Mouse (Mus musculus) spleen, adult 2 months (tissue): ENCODE data around the gene Gramd4.

Source experiments
- CTCF ChIP-seq: fragments of 200-500 bp; IDR thresholded peaks from 2 replicates; pipeline ENCODE4 v1.5.1; 2011; ENCODE audit warnings: mild to moderate bottlenecking, inconsistent platforms; ENCODE audit not compliant: insufficient read depth, insufficient read length, insufficient replicate concordance; ENCODE audit errors: extremely low read depth
- POLR2A ChIP-seq: fragments of 200-500 bp; IDR thresholded peaks from 2 replicates; pipeline ENCODE4 v1.6.1; 2011; ENCODE audit warnings: low read depth, low read length, inconsistent platforms

GRCm38 (mm10) chr15:86124359-86124758 is 66.9 kb downstream of the Gramd4 start:
- TF ChIP-seq CTCF, result peak; percentile 59; the same call in 1 of the 2 replicates
- no peak for TF ChIP-seq POLR2A
